Mouse (Mus musculus): ENCODE results near the gene Wdr78. TPM values are rescaled to one million over a fixed set of nuclear protein-coding genes. Genes with fewer than 3 reads are reported as not detected.

Gene Wdr78
- polyA plus RNA-seq, 1 experiment, result 0.09 TPM

DNA sequence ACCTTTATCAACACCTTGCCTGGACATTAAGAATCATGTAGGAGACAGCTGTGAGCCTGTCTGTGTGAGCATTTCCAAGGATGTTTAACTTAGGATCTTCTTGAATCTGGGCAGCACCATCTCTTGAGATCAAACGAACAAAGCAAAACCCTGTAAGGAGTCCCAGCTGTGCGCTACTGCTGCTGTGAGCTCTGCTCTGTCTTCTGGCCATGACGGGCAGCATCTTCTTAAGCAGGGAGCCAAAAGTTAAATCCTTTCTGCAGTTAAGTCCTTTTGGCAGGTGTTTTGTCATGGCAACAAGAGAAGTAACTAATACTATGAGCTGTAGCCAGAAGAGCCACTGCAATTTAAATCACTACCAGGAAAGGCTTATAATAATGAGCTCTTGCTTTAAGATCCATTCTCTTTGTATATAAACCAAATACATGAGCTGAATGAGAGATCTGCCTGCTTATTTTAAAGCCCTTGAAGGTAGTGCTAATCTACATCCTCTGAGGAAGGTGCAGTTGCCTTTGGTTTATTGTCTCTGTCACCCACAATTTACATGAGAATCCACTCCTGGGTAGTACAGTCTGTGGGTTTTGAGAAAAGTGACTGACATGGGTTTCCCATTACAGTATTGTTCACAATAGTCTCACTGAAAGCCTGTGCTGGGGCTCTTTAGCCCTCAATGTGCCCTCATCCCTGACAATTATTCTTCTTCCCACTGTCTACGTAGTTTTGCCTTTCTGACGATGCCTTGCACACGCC, 46.3 kb downstream of the Wdr78 start:
- H3K4me1 ChIP-seq (ENCODE audit: control insufficient read depth), result no peaks in the 10 kb centered on the region

DNA sequence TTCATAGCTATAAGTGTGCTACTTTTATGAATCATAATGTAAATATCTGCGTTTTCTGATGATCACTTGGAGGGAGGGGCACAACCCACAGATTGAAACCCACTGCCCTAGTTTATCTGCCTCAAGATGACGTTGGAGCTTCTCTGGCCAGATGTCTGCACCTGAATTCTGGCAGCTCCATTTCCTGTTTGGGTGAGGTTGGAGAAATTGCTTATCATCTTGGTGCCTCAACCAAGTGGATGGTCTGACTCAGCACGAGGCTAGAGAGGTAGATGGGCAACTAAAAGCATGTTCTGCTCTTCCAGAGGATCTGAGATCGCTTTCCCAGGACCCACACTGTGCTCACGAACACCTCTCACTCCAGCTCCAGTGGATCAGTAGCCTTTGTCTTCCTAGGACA, 49.4 kb downstream of the Wdr78 start:
- Histone ChIP-seq H3K4me1 (ENCODE audit: control insufficient read depth) (no peaks in the 10 kb centered on the region), H3K4me3 (replicated peaks) (no peak overlapping the region), H3K9me3 (ENCODE audit: control insufficient read depth, low read length) (no peaks in the 10 kb centered on the region), H3K36me3 (ENCODE audit: control insufficient read depth) (no peaks in the 10 kb centered on the region), H3K27me3 (ENCODE audit: control insufficient read depth) (no peaks in the 10 kb centered on the region)
- TF ChIP-seq GATA1 (IDR thresholded peaks at IDR 0.05; ENCODE audit: low read length) (no peak), TAL1 (IDR thresholded peaks at IDR 0.05; ENCODE audit: low read length) (no peak)

More for the DNA sequence above, 46.3 kb downstream of the Wdr78 start:
- Histone ChIP-seq H3K9me3 (ENCODE audit: control insufficient read depth, low read length) (no peaks in the 10 kb centered on the region), H3K36me3 (ENCODE audit: control insufficient read depth) (no peaks in the 10 kb centered on the region), H3K4me3 (replicated peaks) (no peak overlapping the region), H3K27me3 (ENCODE audit: control insufficient read depth) (no peaks in the 10 kb centered on the region)
- TF ChIP-seq TAL1 (IDR thresholded peaks at IDR 0.05; ENCODE audit: low read length) (no peak), GATA1 (IDR thresholded peaks at IDR 0.05; ENCODE audit: low read length) (no peak)

DNA sequence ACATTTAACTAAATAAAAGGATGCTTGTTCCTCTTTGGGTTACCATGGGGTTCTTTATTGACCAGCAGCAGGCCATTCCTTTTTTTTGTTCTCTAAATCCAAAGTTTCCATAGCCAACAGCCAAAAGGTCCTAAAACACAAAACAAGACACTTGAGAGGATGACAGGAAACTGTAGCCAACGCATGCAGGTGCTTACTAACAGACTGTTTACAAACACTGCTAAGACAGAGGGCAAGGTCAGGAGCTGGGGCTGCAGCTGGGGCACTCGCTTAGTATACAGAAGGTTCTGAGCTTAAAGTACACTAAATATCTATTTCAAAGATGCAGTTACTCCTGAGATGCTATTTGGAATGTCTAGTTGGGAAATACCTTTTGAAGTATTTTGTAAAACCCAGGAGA, 49.9 kb downstream of the Wdr78 start:
- TF ChIP-seq TAL1 (IDR thresholded peaks at IDR 0.05; ENCODE audit: low read length) (no peak), GATA1 (IDR thresholded peaks at IDR 0.05; ENCODE audit: low read length) (no peak)

DNA sequence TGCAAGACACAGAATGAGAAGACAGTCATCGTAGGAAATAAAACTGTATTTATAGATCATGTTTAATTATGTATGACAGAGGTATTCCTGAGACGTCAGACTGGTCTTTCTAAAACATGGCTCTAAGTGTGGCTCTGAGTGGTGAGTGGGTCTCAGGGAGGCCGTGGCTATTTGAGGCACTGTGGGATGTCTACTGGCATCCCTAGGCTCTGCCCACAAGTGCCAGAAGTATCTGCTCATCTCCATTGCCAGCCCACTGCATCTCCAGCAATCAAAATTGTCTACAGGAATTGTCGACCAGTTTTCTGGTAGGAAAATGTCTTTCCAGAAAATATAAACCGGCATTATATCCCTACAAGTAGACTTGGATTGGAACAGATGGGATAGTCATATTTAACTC, 57.4 kb downstream of the Wdr78 start:
- TF ChIP-seq GATA1 (IDR thresholded peaks at IDR 0.05; ENCODE audit: low read length), result no peak
- no peak for TF ChIP-seq TAL1 (IDR thresholded peaks at IDR 0.05; ENCODE audit: low read length)
- Histone ChIP-seq H3K9me3 (ENCODE audit: control insufficient read depth, low read length) (no peaks in the 10 kb centered on the region), H3K4me1 (ENCODE audit: control insufficient read depth) (no peaks in the 10 kb centered on the region), H3K36me3 (ENCODE audit: control insufficient read depth) (no peaks in the 10 kb centered on the region), H3K4me3 (replicated peaks) (no peak overlapping the region), H3K27me3 (ENCODE audit: control insufficient read depth) (no peaks in the 10 kb centered on the region)

More for the DNA sequence above, 49.9 kb downstream of the Wdr78 start:
- Histone ChIP-seq H3K4me1 (ENCODE audit: control insufficient read depth) (no peaks in the 10 kb centered on the region), H3K27me3 (ENCODE audit: control insufficient read depth) (no peaks in the 10 kb centered on the region), H3K4me3 (replicated peaks) (no peak overlapping the region), H3K36me3 (ENCODE audit: control insufficient read depth) (no peaks in the 10 kb centered on the region), H3K9me3 (ENCODE audit: control insufficient read depth, low read length) (no peaks in the 10 kb centered on the region)

DNA sequence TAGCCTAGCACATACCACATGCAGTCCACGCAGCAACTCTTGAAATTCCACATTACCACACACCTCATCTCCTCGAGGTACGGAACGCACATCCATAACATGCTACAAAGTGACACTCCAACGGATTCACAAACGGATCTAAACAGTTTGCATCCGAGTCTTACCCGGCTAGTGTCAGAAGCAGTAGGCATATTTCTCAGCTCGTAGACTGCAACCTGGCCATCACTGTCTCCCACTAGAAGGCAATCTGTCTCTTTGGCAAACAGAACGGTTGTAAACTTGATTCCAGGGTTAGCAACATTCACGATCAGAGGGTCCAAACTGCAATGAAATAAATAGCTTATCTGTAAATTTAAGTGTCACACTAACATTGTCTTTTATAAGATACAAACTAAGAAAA, 66.3 kb downstream of the Wdr78 start:
- no peak overlapping the region for H3K4me3 ChIP-seq (replicated peaks)
- no peak for TF ChIP-seq GATA1 (IDR thresholded peaks at IDR 0.05; ENCODE audit: low read length)
- TF ChIP-seq TAL1 (IDR thresholded peaks at IDR 0.05; ENCODE audit: low read length), result no peak
- H3K36me3 ChIP-seq (ENCODE audit: control insufficient read depth), result no peaks in the 10 kb centered on the region
- no peaks in the 10 kb centered on the region for H3K27me3 ChIP-seq (ENCODE audit: control insufficient read depth)
- H3K4me1 ChIP-seq (ENCODE audit: control insufficient read depth), result no peaks in the 10 kb centered on the region
- H3K9me3 ChIP-seq (ENCODE audit: control insufficient read depth, low read length), result no peaks in the 10 kb centered on the region

DNA sequence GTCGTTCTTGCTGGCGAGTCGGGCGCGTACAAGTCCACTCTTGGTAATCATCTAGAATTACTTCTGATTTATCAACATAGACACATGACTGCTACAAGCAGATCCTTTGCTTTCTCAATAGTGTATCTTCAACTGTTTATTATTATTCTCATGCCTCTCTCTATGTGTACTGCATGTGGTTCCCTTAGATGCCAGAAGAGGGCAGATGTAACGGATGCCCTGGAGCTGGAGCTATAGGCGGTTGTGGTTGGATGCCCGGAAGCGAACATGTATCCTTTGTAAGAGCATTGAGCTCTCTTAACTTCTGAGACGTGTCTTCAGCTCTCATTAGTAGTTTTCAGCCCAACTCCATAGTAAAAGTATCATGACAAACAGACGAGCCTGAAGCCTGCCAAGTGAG, 71.4 kb downstream of the Wdr78 start:
- no peaks in the 10 kb centered on the region for H3K36me3 ChIP-seq (ENCODE audit: control insufficient read depth)
- H3K9me3 ChIP-seq (ENCODE audit: control insufficient read depth, low read length), result no peaks in the 10 kb centered on the region
- no peaks in the 10 kb centered on the region for H3K4me1 ChIP-seq (ENCODE audit: control insufficient read depth)
- no peak for TF ChIP-seq TAL1 (IDR thresholded peaks at IDR 0.05; ENCODE audit: low read length)
- no peaks in the 10 kb centered on the region for H3K27me3 ChIP-seq (ENCODE audit: control insufficient read depth)
- H3K4me3 ChIP-seq (replicated peaks), result no peak overlapping the region

DNA sequence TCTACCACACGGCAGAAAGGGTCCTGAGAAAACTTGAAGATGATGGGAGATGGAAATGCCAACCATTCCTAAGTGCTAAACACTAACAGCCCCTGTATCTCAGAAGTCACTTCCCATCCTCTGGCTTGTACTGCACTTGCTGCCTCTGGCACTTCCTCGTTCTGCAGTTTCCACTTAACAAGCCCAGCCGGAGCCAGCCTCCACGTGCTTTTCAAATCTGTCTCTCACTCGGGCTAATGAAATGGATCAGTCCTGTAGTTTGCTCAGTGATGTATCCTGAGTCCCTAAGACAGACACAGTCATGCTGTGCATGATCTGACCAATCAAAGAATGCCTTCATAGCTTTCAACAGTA, 74.5 kb downstream of the Wdr78 start:
- Histone ChIP-seq H3K4me1 (ENCODE audit: control insufficient read depth) (no peaks in the 10 kb centered on the region), H3K36me3 (ENCODE audit: control insufficient read depth) (no peaks in the 10 kb centered on the region), H3K27me3 (ENCODE audit: control insufficient read depth) (no peaks in the 10 kb centered on the region), H3K9me3 (ENCODE audit: control insufficient read depth, low read length) (no peaks in the 10 kb centered on the region), H3K4me3 (replicated peaks) (no peak overlapping the region)
- TF ChIP-seq GATA1 (IDR thresholded peaks at IDR 0.05; ENCODE audit: low read length), result no peak
- no peak for TF ChIP-seq TAL1 (IDR thresholded peaks at IDR 0.05; ENCODE audit: low read length)

DNA sequence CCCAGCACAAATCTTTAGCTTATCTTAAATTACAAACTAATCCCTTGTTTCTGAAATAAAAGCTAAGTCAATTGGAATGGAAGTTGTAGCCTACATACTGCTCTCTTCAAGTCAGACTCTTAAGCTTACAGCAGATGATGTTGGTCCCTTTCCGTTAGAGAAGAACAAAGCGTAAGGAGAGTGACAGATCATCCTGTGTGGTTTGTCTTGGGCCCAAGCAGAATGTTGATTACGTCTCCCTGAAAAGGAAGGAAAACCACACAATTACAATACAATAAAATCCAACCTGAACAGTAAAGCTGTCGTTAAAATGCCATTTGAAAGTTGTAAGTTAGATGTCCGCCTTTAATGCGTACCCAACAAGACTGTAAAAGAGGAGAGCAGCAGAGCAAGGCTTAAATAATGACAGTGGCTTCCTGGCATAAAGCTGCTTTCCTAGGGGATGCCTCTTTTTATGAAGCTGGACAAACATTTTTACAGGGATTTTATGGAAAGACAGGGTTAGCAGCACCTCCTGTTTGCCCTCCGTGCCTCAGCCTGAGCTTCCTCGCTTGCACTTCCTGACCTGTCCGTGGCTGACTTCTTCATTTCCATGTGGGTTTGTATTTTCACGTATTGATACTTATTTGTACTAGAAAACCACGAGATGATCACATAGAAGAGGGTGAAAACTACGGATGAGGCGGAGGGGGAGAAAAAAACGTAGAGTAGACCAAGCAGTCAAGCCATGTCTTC, 75.1 kb downstream of the Wdr78 start:
- Histone ChIP-seq H3K9me3 (ENCODE audit: control insufficient read depth, low read length) (no peaks in the 10 kb centered on the region), H3K27me3 (ENCODE audit: control insufficient read depth) (no peaks in the 10 kb centered on the region), H3K36me3 (ENCODE audit: control insufficient read depth) (no peaks in the 10 kb centered on the region), H3K4me3 (replicated peaks) (no peak overlapping the region), H3K4me1 (ENCODE audit: control insufficient read depth) (no peaks in the 10 kb centered on the region)
- no peak for TF ChIP-seq GATA1 (IDR thresholded peaks at IDR 0.05; ENCODE audit: low read length)
- TF ChIP-seq TAL1 (IDR thresholded peaks at IDR 0.05; ENCODE audit: low read length), result no peak

DNA sequence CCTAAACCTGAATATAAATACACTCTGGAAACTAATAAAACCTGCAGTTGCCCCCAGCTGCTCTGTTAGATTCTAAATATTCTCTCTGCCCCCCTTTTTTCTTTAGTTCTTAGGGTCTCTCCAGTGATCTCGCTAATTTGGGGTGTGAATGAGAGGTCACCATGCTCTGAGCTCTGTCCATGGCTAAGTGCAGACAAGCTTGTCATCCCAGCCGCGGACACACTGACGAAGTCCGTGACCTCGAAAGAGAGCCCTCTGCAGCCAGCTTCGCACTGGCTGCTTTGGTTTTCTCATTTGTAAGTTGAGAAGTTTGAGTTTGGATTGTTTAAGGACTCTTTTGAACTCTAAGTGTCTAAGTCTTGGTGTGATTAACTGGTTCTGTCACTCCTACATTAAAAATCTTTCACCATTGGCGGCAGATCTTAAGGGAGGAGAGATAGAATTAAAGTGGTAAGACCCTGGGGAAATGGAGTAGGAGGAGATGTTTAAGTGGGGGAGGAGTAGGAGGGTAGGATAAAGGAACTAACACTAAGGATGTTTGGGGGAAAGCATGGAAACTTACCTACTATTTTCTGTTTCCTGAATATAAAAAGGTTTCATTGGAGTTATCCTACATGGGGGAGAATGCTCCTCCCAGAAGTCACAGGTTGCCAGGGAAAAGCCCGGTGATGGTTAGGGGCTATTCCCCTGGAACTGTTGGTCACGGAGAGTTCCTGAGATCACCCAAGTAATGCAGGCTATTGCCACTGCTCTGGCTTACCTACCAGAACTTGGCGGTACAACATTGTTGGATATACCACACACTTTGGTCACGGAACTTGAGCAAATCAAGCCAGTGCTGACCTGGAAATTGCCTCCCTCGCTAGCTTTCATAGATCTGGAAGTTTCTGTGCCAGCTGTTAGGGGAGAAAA, 85.9 kb downstream of the Wdr78 start:
- TF ChIP-seq GATA1 (IDR thresholded peaks at IDR 0.05; ENCODE audit: low read length), result no peak
- no peak for TF ChIP-seq TAL1 (IDR thresholded peaks at IDR 0.05; ENCODE audit: low read length)
- Histone ChIP-seq H3K36me3 (ENCODE audit: control insufficient read depth) (no peaks in the 10 kb centered on the region), H3K4me1 (ENCODE audit: control insufficient read depth) (no peaks in the 10 kb centered on the region), H3K9me3 (ENCODE audit: control insufficient read depth, low read length) (no peaks in the 10 kb centered on the region), H3K4me3 (replicated peaks) (no peak overlapping the region), H3K27me3 (ENCODE audit: control insufficient read depth) (no peaks in the 10 kb centered on the region)

Data from erythroblast, embryonic 14.5 days (primary cell).